8 mouse cellular contexts compared by ENCODE assay signal in genomic region chr10:94480380-94481101, GRCm38 (mm10).
DNase-seq lines count a peak whose midpoint lies in the region; ATAC-seq lines count a peak whose summit lies in the region.

No protein-coding gene starts in this region.

- H3K27ac ChIP-seq in hindbrain, embryonic 11.5 days (ENCODE audit: low read depth, low read length) = no peak overlapping the region
- no peak overlapping the region for H3K27ac ChIP-seq in midbrain, embryonic 13.5 days

- H3K36me3 ChIP-seq in hindbrain, embryonic 11.5 days (ENCODE audit: control insufficient read depth, insufficient read depth, low read length) = no peaks in the 10 kb centered on the region
- no peaks in the 10 kb centered on the region for H3K36me3 ChIP-seq in midbrain, embryonic 13.5 days

- no peaks in the 10 kb centered on the region for H3K4me1 ChIP-seq in hindbrain, embryonic 11.5 days (replicated peaks; ENCODE audit: control insufficient read depth, insufficient read depth, low read length)
- H3K4me1 ChIP-seq in midbrain, embryonic 13.5 days (replicated peaks) = no peaks in the 10 kb centered on the region

- no peak overlapping the region for H3K9ac ChIP-seq in hindbrain, embryonic 11.5 days (ENCODE audit: low read depth, low read length)
- no peak overlapping the region for H3K9ac ChIP-seq in midbrain, embryonic 13.5 days (replicated peaks)

- DNase-seq in layer of hippocampus, adult 11-12 months (ENCODE audit: low spot score) = peak; percentile 32
- no peak for DNase-seq in layer of hippocampus, postnatal 25 days (ENCODE audit: extremely low spot score in 1 of 2, low spot score in 1 of 2)
- peak; percentile 79 for DNase-seq in adrenal gland, adult 8-10 months
- DNase-seq in gastrocnemius, adult 18-20 months (ENCODE audit: low spot score) = peak; percentile 89
- DNase-seq in layer of hippocampus, adult 9-11 months = peak; percentile 26
- no peak for DNase-seq in hindbrain, embryonic 11.5 days (ENCODE audit: low spot score)
- no peak for DNase-seq in spleen, postnatal 4 days (ENCODE audit: low spot score in 2 of 2)

- no peaks in the 10 kb centered on the region for H3K27me3 ChIP-seq in hindbrain, embryonic 11.5 days (ENCODE audit: control insufficient read depth, insufficient read depth, low read length)
- H3K27me3 ChIP-seq in midbrain, embryonic 13.5 days = no peaks in the 10 kb centered on the region

- H3K4me3 ChIP-seq in hindbrain, embryonic 11.5 days (ENCODE audit: low read depth, low read length) = no peak overlapping the region
- H3K4me3 ChIP-seq in midbrain, embryonic 13.5 days (replicated peaks) = no peak overlapping the region

- H3K4me2 ChIP-seq in hindbrain, embryonic 11.5 days (replicated peaks; ENCODE audit: low read depth, low read length) = no peak overlapping the region
- no peak overlapping the region for H3K4me2 ChIP-seq in midbrain, embryonic 13.5 days (replicated peaks)

- no peaks in the 10 kb centered on the region; the same call in 1 of the 2 replicates for H3K9me3 ChIP-seq in hindbrain, embryonic 11.5 days (ENCODE audit: control insufficient read depth, low read length)
- no peaks in the 10 kb centered on the region for H3K9me3 ChIP-seq in midbrain, embryonic 13.5 days

- WGBS in hindbrain, embryonic 11.5 days = 85% methylated on average over 13 of the region's 13 CpGs
- WGBS in midbrain, embryonic 13.5 days = 86% methylated on average over 13 of the region's 13 CpGs

- no peak for ATAC-seq in hindbrain, embryonic 11.5 days (ENCODE audit: low FRiP score)
- no peak for ATAC-seq in midbrain, embryonic 13.5 days

Comparison
In these comparisons a context has a peak if more than half of its experiments do, and no peak if none do; other contexts are left out.
1. DNase-seq: peak in layer of hippocampus, adult 11-12 months (single experiment), adrenal gland, adult 8-10 months (single experiment), gastrocnemius, adult 18-20 months (single experiment) and layer of hippocampus, adult 9-11 months (single experiment); none in layer of hippocampus, postnatal 25 days (0 of 2), hindbrain, embryonic 11.5 days (single experiment) and spleen, postnatal 4 days (0 of 2).